Mouse (Mus musculus): Measurements from ENCODE around the gene Klrg1.

GRCm38 (mm10) chr6:122296918-122297278 is 14.2 kb upstream of the Klrg1 start:
- no peak for TF ChIP-seq EP300 (IDR thresholded peaks at IDR 0.05; ENCODE audit: insufficient read depth, low read depth, low read length)
- TF ChIP-seq CTCF (IDR thresholded peaks at IDR 0.05) = no peak
